Mouse (Mus musculus): ENCODE data around the gene Socs1.

GRCm38 (mm10) chr16:10776322-10776721 lies 9.0 kb downstream of the Socs1 start:
- TF ChIP-seq CHD2 (IDR thresholded peaks at IDR 0.05; ENCODE audit: low read depth, low read length), result no peak
- TF ChIP-seq MAFK (IDR thresholded peaks at IDR 0.05; ENCODE audit: insufficient read depth, low read depth, low read length), result no peak
- no peak for TF ChIP-seq HCFC1 (IDR thresholded peaks at IDR 0.05; ENCODE audit: borderline replicate concordance, insufficient read depth, low read length)

Data from ES-E14 (cell line).